Mouse (Mus musculus): Measurements from ENCODE around the gene Rps29.
"Not testable (repeated sequence)": the region's sequence is repeated elsewhere in the genome, so short reads cannot be mapped to it uniquely, and the experiment has no call there.

DNA sequence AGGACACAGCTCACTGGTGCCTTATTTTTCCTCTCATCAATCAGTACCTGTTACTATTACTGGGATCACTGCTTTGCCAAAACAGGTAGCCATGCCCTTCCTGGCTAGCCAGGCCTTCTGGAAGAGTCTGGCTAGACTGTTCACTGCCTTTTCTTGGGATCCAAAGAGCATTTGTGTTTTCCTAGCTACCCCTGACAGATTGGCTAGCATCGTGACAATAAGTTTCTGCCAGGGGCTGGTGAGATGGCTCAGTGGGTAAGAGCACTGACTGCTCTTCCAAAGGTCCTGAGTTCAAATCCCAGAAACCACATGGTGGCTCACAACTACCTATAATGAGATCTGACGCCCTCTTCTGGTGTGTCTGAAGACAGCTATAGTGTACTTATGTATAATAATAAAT lies 1.7 kb upstream of the Rps29 start:
- TF ChIP-seq POLR2A (IDR thresholded peaks at IDR 0.05; ENCODE audit: low read depth, low read length); CTCF (IDR thresholded peaks at IDR 0.05; ENCODE audit: extremely low read depth, insufficient read depth, insufficient read length, insufficient replicate concordance): not testable (repeated sequence)
